Mouse (Mus musculus) embryonic stem cell, embryonic (primary cell): ENCODE measurements at regions not wholly inside any gene's neighbourhood (a gene's known extent, or its start where the extent isn't known, plus 50 kb on each side); places are given as distances from the start of the nearest gene placed in this dataset.

Source experiments
- CTCF ChIA-PET, 4 experiments: fragments of 300-600 bp in 2 of 4; fragments of 350-600 bp in 2 of 4; sonication (Branson Sonifier 250); formaldehyde crosslinking; loops; one replicate each; lab custom pipeline; 2022; ENCODE audit warnings: inconsistent platforms in 2 of 4; lab: Charles Lee
- POLR2A ChIA-PET, 4 experiments: fragments of 300-600 bp in 2 of 4; fragments of 350-600 bp in 2 of 4; sonication (Branson Sonifier 250); formaldehyde crosslinking; loops; one replicate each; lab custom pipeline; 2022; ENCODE audit warnings: antibody characterized with exemption in 4 of 4, inconsistent platforms in 1 of 4; lab: Charles Lee

GRCm38 (mm10) chr9:103899311-103899710 lies 103.0 kb upstream of the Nphp3 start:
- ChIA-PET CTCF (no interaction called here), POLR2A (interaction anchor here in 1 of 4 experiments (0.6 to 0.8 kb wide), 2 partner anchors 102 to 243 kb away, joined by 3 read pairs; no protein-coding TSS in a partner anchor)

GRCm38 (mm10) chr9:103911347-103911746 lies 91.0 kb upstream of the Nphp3 start:
- CTCF ChIA-PET, result no interaction called here
- POLR2A ChIA-PET, result interaction anchor here in 1 of 4 experiments (0.6 kb wide), 1 partner anchor 203 kb away, joined by 3 read pairs; no protein-coding TSS in a partner anchor

- ChIA-PET CTCF (no interaction called here), POLR2A (no interaction called here)
Measured at GRCm38 (mm10) chr9:103915126-103915525, 87.2 kb upstream of the Nphp3 start.

GRCm38 (mm10) chr9:103917771-103918170 lies 84.6 kb upstream of the Nphp3 start:
- ChIA-PET POLR2A (interaction anchor here in 1 of 4 experiments (1.1 kb wide), 1 partner anchor 491 kb away, joined by 3 read pairs; no protein-coding TSS in a partner anchor), CTCF (no interaction called here)

DNA sequence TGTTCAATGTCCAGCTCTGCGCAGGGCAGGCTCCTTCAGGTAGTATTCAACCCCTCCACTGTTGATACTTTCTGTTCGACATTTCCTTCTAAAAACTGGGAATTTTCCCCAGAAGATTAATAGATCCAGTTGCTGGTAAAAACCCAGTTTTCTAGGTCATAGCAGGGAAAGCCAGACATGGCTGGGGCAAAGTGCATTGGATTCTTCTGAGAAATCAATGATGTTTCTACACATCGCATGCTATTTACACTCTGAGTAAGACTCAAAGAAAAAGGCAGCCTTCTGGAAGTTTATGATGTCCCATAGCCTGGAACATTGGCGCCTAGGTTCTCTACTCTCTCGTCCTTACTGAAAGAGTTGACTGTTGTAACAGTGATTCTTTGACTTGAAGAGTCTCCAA lies 80.0 kb upstream of the Nphp3 start:
- ChIA-PET POLR2A (no interaction called here), CTCF (interaction anchor here in 1 of 4 experiments (0.5 kb wide), 1 partner anchor 110 kb away, joined by 3 read pairs; no protein-coding TSS in a partner anchor)

DNA sequence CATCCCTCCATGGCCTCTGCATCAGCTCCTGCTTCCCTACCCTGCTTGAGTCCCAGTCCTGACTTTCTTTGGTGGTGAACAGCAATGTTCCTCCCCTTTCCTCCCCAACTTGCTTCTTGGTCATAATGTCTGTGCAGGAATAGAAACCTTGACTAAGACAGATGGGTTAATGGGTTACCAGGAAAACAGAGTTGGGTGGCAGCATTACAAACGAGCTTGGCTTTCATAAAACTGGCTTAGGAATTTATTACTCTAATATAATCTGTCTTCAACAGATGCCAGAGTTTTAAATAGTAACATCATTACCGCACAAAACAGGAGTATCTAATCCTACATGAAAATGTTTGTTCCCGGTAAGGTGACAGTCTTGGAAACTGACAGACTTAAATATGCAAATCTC lies 77.7 kb upstream of the Nphp3 start:
- ChIA-PET CTCF (no interaction called here), POLR2A (no interaction called here)

GRCm38 (mm10) chr9:103925486-103925885 lies 76.9 kb upstream of the Nphp3 start:
- CTCF ChIA-PET, result interaction anchor here in 1 of 4 experiments (0.6 to 0.7 kb wide), 2 partner anchors 495 to 1299 kb away, joined by 3 to 5 read pairs; no protein-coding TSS in a partner anchor
- POLR2A ChIA-PET, result no interaction called here

GRCm38 (mm10) chr9:103928744-103929527 lies 73.4 kb upstream of the Nphp3 start:
- ChIA-PET CTCF (no interaction called here), POLR2A (interaction anchor here in 1 of 4 experiments (0.7 kb wide), 1 partner anchor 19 kb away, joined by 3 read pairs; no protein-coding TSS in a partner anchor)

DNA sequence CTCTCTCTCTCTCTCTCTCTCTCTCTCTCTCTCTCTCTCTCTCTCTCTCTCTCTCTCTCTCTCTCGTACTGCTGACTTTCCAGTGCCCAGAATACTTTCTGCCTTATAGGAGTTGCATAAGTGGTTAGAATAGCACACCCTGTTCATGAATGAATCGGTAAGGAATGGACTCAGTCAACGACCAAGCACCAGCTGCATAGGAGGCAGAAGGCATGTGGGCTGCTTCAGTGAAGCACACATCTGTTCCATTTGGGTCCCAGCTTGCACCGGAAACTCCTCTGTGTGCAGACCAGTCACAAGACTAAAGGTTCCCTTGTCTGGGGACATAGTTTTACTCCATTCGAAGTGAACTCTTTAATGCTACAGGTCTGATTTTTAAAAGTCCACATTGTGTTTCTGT lies 64.3 kb upstream of the Nphp3 start:
- ChIA-PET POLR2A (no interaction called here), CTCF (interaction anchor here in 2 of 4 experiments (0.5 to 0.7 kb wide), 2 partner anchors 18 to 1806 kb away, joined by 3 to 6 read pairs; no protein-coding TSS in a partner anchor)

DNA sequence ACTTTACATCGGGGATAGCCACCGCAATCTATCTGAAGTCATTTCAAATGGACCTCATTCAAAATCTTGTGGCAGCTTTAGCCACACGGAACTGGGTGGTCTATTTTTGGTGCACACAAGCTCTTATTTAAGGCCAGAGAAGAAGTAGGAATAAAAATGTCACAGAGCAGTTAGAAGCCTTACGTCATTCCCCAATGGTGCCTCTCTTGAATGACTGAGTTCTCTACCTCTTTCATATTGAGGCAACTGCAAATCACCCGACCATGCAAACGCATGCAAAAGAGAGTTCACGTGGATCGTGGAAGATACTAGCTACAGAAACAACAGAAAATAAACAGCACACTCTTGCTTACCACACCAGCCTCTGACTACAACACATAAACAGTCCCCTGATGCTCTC lies 62.3 kb upstream of the Nphp3 start:
- ChIA-PET CTCF (no interaction called here), POLR2A (interaction anchor here in 1 of 4 experiments (1.4 kb wide), 1 partner anchor 62 kb away, joined by 4 read pairs; the partner anchor contains the start of gene Nphp3)

DNA sequence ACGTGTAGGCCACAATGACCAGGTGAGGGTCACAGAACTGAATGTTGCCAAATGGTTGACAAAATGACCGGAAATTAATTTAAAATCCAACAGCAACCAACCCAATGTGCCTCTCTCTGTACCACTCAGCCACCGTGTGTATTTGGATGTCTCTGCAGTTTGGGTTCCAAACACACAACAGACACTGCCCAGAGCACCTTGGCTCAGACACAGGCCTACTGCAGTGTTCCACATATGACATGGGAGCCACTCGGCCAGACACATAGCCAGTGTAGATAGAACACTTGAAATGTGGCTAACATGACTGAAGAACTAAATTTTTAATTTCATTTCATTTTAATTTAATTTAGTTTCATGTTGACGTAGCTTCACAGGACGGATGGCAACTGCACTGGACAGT lies 61.8 kb upstream of the Nphp3 start:
- ChIA-PET POLR2A (interaction anchor here in 1 of 4 experiments (1.4 kb wide), 1 partner anchor 61 kb away, joined by 4 read pairs; the partner anchor contains the start of gene Nphp3), CTCF (no interaction called here)

GRCm38 (mm10) chr9:103941176-103941900 lies 61.0 kb upstream of the Nphp3 start:
- CTCF ChIA-PET, result interaction anchor here in 1 of 4 experiments (0.6 kb wide), 1 partner anchor 335 kb away, joined by 3 read pairs; no protein-coding TSS in a partner anchor
- POLR2A ChIA-PET, result interaction anchor here in 1 of 4 experiments (1.4 kb wide), 1 partner anchor 61 kb away, joined by 4 read pairs; the partner anchor contains the start of gene Nphp3

DNA sequence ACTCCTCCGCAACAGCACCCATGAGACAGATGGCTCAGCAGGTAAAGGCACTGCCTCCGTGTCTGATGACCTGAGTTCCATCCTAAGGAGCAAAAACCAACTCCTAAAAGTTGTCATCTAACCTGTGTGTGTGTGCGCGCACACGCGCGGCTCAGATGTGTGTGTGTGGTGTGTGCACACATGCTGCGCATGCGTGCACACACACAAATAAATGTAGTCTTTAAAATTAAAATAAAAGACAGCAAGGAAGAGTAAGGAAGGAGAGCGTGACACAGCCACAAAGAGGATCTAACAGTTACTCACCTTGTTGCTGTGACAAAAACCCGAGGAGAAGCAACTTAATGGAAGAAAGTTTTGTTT lies 60.5 kb upstream of the Nphp3 start:
- CTCF ChIA-PET, result no interaction called here
- POLR2A ChIA-PET, result no interaction called here

- POLR2A ChIA-PET, result interaction anchor here in 1 of 4 experiments (1.1 kb wide), 1 partner anchor 321 kb away, joined by 3 read pairs; no protein-coding TSS in a partner anchor
- CTCF ChIA-PET, result no interaction called here
Measured at GRCm38 (mm10) chr9:103945406-103945805, 56.9 kb upstream of the Nphp3 start.

GRCm38 (mm10) chr9:103951799-103952198 lies 50.5 kb upstream of the Nphp3 start:
- CTCF ChIA-PET, result interaction anchor here in 1 of 4 experiments (0.6 kb wide), 1 partner anchor 325 kb away, joined by 3 read pairs; no protein-coding TSS in a partner anchor
- POLR2A ChIA-PET, result no interaction called here
